Mouse (Mus musculus): ENCODE data around the gene Trim5. TPM values are rescaled to one million over a fixed set of nuclear protein-coding genes. Genes with fewer than 3 reads are reported as not detected.
"Not testable (repeated sequence)": the region's sequence is repeated elsewhere in the genome, so short reads cannot be mapped to it uniquely, and the experiment has no call there.

Trim5 gene
- polyA plus RNA-seq (2016; fragmentation: Nextera tagmentation; extraction: Ambion mirVana) = 0.16 TPM in 1 of 2 replicates, not detected in the other

DNA sequence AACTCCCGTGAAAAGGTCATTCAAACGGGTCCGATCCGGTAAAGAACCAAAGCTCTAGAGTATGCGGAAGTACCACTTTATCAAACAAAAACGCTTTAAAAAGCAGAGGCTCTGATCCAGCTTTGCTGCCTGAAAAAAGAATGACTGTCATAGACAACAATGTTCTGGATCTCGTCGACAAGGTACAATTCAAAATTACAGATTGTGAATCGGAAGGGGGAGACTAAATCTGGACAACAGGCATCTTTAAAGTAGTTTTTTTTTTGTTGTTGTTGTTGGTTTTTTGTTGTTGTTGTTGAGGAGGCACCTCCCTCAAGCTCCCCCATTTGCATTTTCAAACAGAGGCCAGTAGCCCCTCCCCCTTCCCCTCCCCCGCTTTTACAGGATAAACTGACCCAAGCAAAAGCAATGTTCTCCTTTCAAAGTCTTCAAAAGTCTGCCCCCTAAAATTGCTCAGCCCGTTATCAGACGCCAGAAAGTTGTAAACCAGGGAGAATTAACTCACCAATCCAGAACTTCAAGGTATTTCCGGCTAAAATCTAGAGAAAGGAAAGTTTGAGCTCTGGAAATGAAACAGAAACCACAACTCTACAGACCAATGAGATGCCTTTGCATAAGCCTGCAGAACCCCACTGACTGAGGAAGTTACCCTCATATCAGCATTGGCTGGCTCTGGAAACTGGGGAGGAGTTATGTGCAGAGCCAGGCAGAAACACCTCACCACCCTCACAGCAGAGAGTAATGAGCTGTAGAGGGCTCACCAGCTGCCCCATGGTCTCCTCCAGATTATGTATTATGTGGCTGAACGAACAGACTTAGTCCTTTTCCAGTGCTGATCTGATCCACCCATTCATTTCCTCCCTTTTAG lies at the start of gene Trim5:
Gene Trim5 (minus strand): TSS at position 519 of the 868 bp plus-strand sequence.
- H3K9me3 ChIP-seq; H3K4me1 ChIP-seq; H3K36me3 ChIP-seq (replicated peaks); H3K27me3 ChIP-seq (replicated peaks; ENCODE audit: low read depth, poor library complexity, severe bottlenecking); H3K4me3 ChIP-seq; DNase-seq (ENCODE audit: low spot score); H3K27ac ChIP-seq (replicated peaks): not testable (repeated sequence)
- 48% methylated on average over 14 of the region's 14 CpGs for WGBS

DNA sequence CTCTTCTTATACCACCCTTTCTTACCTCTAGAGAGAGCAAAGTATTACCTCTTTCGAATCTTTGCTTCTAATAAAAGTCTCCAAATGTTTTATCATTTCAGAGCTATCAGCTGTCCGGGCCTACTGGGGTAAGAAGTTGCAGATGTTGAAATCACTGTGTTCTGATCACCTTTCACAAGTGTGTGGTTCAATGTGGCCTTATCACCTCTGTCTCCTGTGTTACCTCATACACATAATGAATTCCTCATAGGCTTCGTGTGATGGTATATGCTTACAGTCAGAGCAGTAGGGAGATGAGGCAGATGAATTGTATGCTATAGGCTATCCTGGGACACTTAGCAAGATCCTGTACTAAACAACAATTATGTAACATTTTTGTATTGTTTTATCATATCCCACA lies 47.7 kb upstream of the Trim5 start:
- H3K36me3 ChIP-seq (replicated peaks); H3K4me1 ChIP-seq; H3K9me3 ChIP-seq; H3K4me3 ChIP-seq; H3K27me3 ChIP-seq (replicated peaks; ENCODE audit: low read depth, poor library complexity, severe bottlenecking); DNase-seq (ENCODE audit: low spot score); H3K27ac ChIP-seq (replicated peaks): not testable (repeated sequence)
- WGBS = 90% methylated on average over 3 of the region's 3 CpGs

DNA sequence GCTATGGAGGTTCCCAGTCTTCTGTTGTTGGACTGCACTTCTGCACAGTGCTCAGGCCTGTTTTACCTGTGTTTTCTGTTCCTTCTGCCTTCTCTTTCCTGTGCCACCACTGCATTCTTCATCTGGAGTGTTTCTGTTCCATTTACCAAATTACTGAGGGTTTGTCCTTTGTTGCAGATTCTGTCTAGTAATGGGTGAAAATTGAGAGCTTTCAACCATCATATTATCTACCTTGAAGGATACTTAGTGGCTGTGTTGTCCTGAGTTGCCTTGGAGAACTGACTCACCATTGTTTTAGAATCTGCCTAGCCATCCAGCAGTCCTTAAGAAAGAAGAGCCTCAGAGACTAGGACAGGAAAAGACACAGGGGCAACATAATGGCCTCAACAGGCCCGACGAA lies 41.3 kb upstream of the Trim5 start, which contains the start of gene Trim34b:
Gene Trim34b (plus strand): TSS at position 301 of the 400 bp plus-strand sequence.
- H3K36me3 ChIP-seq (replicated peaks) = not testable (repeated sequence)
- WGBS = 93% methylated on average over 2 of the region's 2 CpGs

DNA sequence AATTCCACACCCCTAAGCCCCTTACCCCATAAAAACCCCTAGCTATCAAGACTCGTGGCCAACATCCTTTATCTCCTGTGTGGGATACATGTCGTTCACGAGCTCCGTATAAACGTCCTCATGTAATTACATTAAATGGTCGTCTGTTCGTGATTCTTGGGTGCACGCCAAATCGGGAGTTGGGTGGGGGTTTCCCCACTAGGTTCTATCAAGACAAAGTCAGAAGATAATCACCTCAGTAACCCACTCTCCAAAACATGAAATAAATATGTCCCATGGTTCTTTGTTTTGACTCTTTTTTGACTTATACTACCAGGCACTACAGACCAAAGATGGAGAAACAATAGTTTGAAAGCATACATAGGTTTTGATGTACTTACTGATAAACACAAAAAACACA lies 34.1 kb upstream of the Trim5 start:
- no peaks in the 10 kb centered on the region for H3K4me1 ChIP-seq
- no peak for DNase-seq (ENCODE audit: low spot score)
- H3K36me3 ChIP-seq (replicated peaks) = no peaks in the 10 kb centered on the region
- 94% methylated on average over 9 of the region's 9 CpGs for WGBS
- no peaks in the 10 kb centered on the region for H3K27me3 ChIP-seq (replicated peaks; ENCODE audit: low read depth, poor library complexity, severe bottlenecking)
- no peak overlapping the region for H3K27ac ChIP-seq (replicated peaks)
- H3K9me3 ChIP-seq = no peaks in the 10 kb centered on the region
- H3K4me3 ChIP-seq = no peak overlapping the region

More for the DNA sequence above, 41.3 kb upstream of the Trim5 start, which contains the start of gene Trim34b:
- H3K27me3 ChIP-seq (replicated peaks; ENCODE audit: low read depth, poor library complexity, severe bottlenecking); DNase-seq (ENCODE audit: low spot score); H3K4me1 ChIP-seq; H3K27ac ChIP-seq (replicated peaks); H3K9me3 ChIP-seq; H3K4me3 ChIP-seq: not testable (repeated sequence)

DNA sequence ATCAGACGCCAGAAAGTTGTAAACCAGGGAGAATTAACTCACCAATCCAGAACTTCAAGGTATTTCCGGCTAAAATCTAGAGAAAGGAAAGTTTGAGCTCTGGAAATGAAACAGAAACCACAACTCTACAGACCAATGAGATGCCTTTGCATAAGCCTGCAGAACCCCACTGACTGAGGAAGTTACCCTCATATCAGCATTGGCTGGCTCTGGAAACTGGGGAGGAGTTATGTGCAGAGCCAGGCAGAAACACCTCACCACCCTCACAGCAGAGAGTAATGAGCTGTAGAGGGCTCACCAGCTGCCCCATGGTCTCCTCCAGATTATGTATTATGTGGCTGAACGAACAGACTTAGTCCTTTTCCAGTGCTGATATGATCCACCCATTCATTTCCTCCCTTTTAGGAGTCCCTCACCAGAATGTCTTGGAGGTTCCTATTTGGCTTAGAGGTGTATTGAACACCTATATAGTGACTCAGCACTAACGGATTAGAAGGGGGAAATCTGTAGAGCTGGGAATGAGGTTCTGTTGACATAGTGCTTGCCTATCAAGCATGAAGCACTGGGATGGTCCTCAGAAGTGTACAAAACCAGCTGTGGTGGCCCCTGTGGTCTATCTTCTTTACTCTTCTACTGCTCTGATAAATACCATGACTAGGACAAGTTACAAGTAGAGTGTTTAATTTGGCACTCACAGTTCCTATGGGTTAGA lies 27.6 kb upstream of the Trim5 start, which contains the start of gene Trim12a:
Gene Trim12a (minus strand): TSS at position 98 of the 712 bp plus-strand sequence.
- DNase-seq (ENCODE audit: low spot score); H3K36me3 ChIP-seq (replicated peaks); H3K4me1 ChIP-seq; H3K9me3 ChIP-seq; H3K27me3 ChIP-seq (replicated peaks; ENCODE audit: low read depth, poor library complexity, severe bottlenecking); H3K27ac ChIP-seq (replicated peaks): not testable (repeated sequence)
- WGBS = 26% methylated on average over 4 of the region's 4 CpGs
- peak within 1 kb of the TSS; percentile 43 for H3K4me3 ChIP-seq

DNA sequence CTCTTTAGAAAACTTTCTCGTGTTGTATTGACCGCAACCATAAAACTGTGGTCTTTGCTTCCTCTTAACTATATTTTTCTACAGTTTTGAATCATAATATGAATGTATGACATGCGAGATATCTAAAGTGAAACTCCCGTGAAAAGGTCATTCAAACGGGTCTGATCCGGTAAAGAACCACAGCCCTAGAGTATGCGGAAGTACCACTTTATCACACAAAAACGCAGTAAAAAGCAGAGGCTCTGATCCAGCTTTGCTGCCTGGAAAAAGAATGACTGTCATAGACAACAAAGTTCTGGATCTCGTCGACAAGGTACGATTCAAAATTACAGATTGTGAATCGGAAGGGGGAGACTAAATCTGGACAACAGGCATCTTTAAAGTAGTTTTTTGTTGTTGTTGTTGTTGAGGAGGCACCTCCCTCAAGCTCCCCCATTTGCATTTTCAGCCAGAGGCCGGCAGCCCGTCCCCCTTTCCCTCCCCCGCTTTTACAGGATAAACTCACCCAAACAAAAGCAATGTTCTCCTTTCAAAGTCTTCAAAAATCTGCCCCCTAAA lies 27.0 kb upstream of the Trim5 start:
- Histone ChIP-seq H3K27me3 (replicated peaks; ENCODE audit: low read depth, poor library complexity, severe bottlenecking) (no peaks in the 10 kb centered on the region), H3K4me3 (peak overlapping the region; percentile 43), H3K36me3 (replicated peaks) (no peaks in the 10 kb centered on the region), H3K27ac (replicated peaks) (no peak overlapping the region), H3K4me1 (no peaks in the 10 kb centered on the region), H3K9me3 (no peaks in the 10 kb centered on the region)
- WGBS = 14% methylated on average over 15 of the region's 15 CpGs
- DNase-seq (ENCODE audit: low spot score) = peak; percentile 9

DNA sequence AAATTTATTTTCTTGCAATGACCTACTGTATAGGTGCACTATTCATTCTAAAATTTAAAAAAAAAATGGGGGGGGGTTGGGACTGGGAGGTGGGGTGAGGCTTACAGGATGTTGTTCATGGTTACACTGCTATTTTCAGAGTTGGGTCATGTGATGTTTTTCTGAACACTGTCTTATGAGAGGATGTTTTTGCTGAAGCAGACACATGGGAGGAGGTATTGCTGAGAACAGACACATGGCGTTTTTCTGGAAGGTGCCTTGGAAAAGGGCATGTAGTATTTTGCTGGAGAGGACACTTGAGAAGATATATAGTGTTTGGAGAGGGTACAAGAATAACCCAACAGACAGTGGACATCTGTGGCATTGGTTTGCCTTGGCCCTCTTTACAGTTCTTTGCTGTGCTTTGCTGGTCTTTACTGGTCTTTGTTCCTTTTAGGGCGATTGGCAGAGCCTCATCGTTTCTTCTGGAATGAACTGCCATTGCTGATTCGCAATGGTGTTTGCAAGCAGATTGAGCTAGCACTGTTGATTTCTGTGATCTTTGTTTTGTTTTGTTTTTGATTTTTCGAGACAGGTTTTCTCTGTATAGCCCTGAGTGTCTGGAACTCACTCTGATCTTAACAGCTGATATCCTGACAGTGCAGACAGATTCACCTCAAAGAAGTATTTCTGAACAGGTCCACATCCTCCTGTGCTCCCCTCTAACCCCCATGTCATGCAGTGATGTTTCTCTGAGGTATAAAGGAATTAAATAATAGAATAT lies 3.9 kb upstream of the Trim5 start:
- H3K9me3 ChIP-seq = no peaks in the 10 kb centered on the region
- H3K27ac ChIP-seq (replicated peaks) = no peak overlapping the region
- no peaks in the 10 kb centered on the region for H3K4me1 ChIP-seq
- 91% methylated on average over 5 of the region's 5 CpGs for whole genome bisulfite sequencing
- H3K27me3 ChIP-seq (replicated peaks; ENCODE audit: low read depth, poor library complexity, severe bottlenecking) = no peaks in the 10 kb centered on the region
- H3K4me3 ChIP-seq = no peak overlapping the region
- no peaks in the 10 kb centered on the region for H3K36me3 ChIP-seq (replicated peaks)
- no peak for DNase-seq (ENCODE audit: low spot score)

DNA sequence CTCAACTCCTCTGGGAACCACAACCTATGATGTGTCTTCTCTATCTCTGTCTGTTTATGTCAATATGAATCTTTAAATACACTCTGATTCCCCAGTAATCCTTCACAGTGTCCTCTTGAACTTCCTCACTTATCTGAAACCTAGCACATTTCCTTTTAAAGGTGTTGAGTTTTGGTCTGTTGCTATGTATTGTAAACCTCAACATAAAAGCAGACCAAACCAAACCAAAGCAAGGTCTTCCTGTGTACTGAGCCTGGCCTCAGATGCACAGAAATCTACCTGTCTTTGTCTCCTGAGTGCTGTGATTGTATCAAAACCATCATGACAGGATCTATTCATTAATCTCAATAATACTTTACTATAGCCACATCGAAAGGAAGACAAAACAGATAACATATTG lies 2.7 kb upstream of the Trim5 start:
- Histone ChIP-seq H3K27me3 (replicated peaks; ENCODE audit: low read depth, poor library complexity, severe bottlenecking) (no peaks in the 10 kb centered on the region), H3K4me1 (no peaks in the 10 kb centered on the region), H3K36me3 (replicated peaks) (no peaks in the 10 kb centered on the region), H3K9me3 (no peaks in the 10 kb centered on the region), H3K27ac (replicated peaks) (no peak overlapping the region), H3K4me3 (no peak overlapping the region)
- no peak for DNase-seq (ENCODE audit: low spot score)
- WGBS = 85% methylated on average over 1 of the region's 1 CpGs

DNA sequence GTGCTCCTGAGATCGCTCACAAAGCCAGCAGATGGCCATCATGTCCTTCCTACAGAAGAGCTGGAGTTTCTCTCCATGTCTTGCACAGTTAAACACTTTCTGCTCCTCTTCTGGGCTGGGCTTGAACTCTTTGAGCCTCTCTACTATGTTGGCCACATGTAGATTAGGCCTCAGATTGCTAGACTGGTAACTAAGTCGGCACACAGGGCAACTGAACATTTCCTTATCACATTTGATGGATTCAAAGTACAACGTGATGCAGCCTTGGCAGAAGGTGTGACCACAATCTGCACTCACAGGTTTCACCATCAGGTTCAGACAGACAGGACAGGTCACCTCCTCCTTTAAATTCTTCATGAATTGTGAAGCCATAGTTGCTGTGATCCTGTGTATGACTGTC lies 8.5 kb downstream of the Trim5 start:
- H3K27me3 ChIP-seq (replicated peaks; ENCODE audit: low read depth, poor library complexity, severe bottlenecking); H3K9me3 ChIP-seq; H3K36me3 ChIP-seq (replicated peaks); H3K4me3 ChIP-seq; H3K27ac ChIP-seq (replicated peaks); H3K4me1 ChIP-seq; DNase-seq (ENCODE audit: low spot score): not testable (repeated sequence)
- WGBS = 88% methylated on average over 3 of the region's 3 CpGs

DNA sequence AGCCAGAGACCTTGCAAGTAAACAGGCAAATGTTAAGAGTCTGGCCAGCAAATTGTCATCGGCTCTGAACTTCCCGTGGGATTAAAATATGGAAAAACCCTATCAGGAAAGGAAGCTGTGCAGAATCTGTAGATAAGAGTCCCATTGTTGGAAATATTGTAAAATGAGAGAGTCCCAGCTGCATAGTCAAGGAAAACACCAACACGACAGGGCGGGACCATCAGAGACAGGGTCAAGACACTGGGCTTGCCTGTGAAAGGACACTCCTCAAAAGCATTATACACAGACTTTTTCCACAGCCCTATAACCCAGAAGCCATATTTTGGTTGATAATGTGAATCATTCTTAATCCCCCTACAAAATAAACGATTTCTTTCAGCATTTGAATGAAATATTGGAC lies 22.6 kb downstream of the Trim5 start:
- H3K36me3 ChIP-seq (replicated peaks); H3K27ac ChIP-seq (replicated peaks); H3K4me1 ChIP-seq; DNase-seq (ENCODE audit: low spot score); H3K4me3 ChIP-seq; H3K27me3 ChIP-seq (replicated peaks; ENCODE audit: low read depth, poor library complexity, severe bottlenecking); H3K9me3 ChIP-seq: not testable (repeated sequence)
- WGBS = 87% methylated on average over 4 of the region's 5 CpGs

DNA sequence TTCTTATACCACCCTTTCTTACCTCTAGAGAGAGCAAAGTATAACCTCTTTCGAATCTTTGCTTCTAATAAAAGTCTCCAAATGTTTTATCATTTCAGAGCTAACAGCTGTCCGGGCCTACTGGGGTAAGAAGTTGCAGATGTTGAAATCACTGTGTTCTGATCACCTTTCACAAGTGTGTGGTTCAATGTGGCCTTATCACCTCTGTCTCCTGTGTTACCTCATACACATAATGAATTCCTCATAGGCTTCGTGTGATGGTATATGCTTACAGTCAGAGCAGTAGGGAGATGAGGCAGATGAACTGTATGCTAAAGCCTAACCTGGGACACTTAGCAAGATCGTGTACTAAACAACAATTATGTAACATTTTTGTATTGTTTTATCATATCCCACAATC lies 27.5 kb downstream of the Trim5 start:
- H3K4me3 ChIP-seq; H3K27me3 ChIP-seq (replicated peaks; ENCODE audit: low read depth, poor library complexity, severe bottlenecking); H3K4me1 ChIP-seq; H3K9me3 ChIP-seq; H3K27ac ChIP-seq (replicated peaks); H3K36me3 ChIP-seq (replicated peaks); DNase-seq (ENCODE audit: low spot score): not testable (repeated sequence)
- WGBS = 82% methylated on average over 4 of the region's 4 CpGs

Data from embryonic facial prominence, embryonic 10.5 days (tissue).